ENCODE assay signal across 6 mouse cellular contexts in genomic region chr14:24608356-24608755, GRCm38 (mm10).
"Had no signal": no experiment of that assay in that cellular context is flagged by ENCODE, and none has a peak within 500 bp of the region (broad histone marks: within the 10 kb centered on the region; RNA-seq: fewer than 3 reads in every experiment).

No protein-coding gene starts in this region.

- ATAC-seq: midbrain, embryonic 15.5 days had no signal

- DNase-seq: kidney, postnatal 14 days; layer of hippocampus, postnatal 36 days; lung, adult 18-20 months; thymus, adult 18-20 months; thymus, postnatal 14 days had no signal
